Mouse (Mus musculus) limb, embryonic 10.5 days (tissue): ENCODE data around the gene Nat9. TPM values are rescaled to one million over a fixed set of nuclear protein-coding genes. Genes with fewer than 3 reads are reported as not detected.
A peak's percentile ranks its signal among the peaks of the same experiment; 100 is the strongest.

Source experiments
- DNase-seq: peaks from one replicate; pipeline ENCODE4 v3.0.0-alpha.2; 2017; ENCODE audit warnings: low spot score
- H3K27ac ChIP-seq: fragments of 300-500 bp; sonication (generic); 2 replicates; pipeline ENCODE4 v1.5.1; 2016; ENCODE audit warnings: mild to moderate bottlenecking
- H3K27me3 ChIP-seq: fragments of 300-500 bp; sonication (generic); 2 replicates; pipeline ENCODE4 v1.6.1; 2016; ENCODE audit warnings: low read depth, mild to moderate bottlenecking; ENCODE audit not compliant: poor library complexity, severe bottlenecking
- H3K36me3 ChIP-seq: fragments of 300-500 bp; sonication (generic); 2 replicates; pipeline ENCODE4 v1.6.1; 2016; ENCODE audit warnings: mild to moderate bottlenecking, moderate library complexity
- H3K4me1 ChIP-seq: fragments of 300-500 bp; sonication (generic); 2 replicates; pipeline ENCODE4 v1.6.1; 2016
- H3K4me3 ChIP-seq: fragments of 300-500 bp; sonication (generic); 2 replicates; pipeline ENCODE4 v1.5.1; 2016; ENCODE audit warnings: mild to moderate bottlenecking, moderate library complexity
- H3K9me3 ChIP-seq: fragments of 300-500 bp; sonication (generic); replicated peaks from 2 replicates; pipeline ENCODE4 v1.6.1; 2016; ENCODE audit warnings: mild to moderate bottlenecking
- WGBS: fragments of 180-500 bp; shearing (Covaris S2); methylation state at CpG from one replicate; pipeline ENCODE4 v1.1.7; 2016; 5-methylcytosine and 5-hydroxymethylcytosine counted together
- polyA plus RNA-seq: library from polyadenylated mRNA; unstranded; fragments of >200 nt; fragmentation: Nextera tagmentation; extraction: Ambion mirVana; gene quantifications from 2 replicates; pipeline ENCODE4 v1.2.1, GENCODE M21; 2016

Nat9 gene
- polyA plus RNA-seq, 1 experiment from 2014 or later: 22.7 TPM

DNA sequence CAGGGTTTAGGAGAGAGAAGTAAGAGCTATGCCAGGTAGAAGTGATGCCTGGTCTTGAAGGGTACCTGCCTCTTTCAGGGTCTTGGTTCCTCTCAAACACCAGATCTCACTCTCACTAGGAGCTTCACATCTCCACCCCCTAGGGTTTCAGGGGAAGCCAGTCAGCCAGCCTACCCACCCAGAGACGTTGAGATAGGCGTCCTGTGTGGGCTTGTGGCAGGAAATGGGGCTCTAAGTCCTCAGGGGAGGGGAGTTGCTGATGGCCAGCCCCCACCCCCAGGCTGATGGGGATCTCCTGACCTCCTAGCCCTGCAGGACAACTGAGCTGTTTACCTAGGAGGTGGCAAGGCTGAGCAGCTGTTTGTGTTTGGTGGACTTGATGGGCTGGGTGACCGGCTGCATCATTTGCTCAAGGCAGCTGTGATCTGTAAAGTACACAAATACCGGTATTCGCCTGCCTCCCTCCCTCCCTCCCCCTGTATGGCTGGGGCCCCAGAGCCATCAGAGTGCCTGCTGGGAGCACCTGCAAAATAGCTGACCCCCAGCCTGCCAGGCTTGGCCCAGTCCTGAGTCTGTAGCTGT lies 32.5 kb downstream of the Nat9 start:
- no peaks in the 10 kb centered on the region for H3K9me3 ChIP-seq
- peak overlapping the region; percentile 2; the same call in 1 of the 2 replicates for H3K4me3 ChIP-seq
- DNase-seq: no peak
- peaks cover 50% of the 10 kb centered on the region for H3K27me3 ChIP-seq
- 2% methylated on average over 5 of the region's 5 CpGs for WGBS
- no peaks in the 10 kb centered on the region for H3K36me3 ChIP-seq
- no peak overlapping the region for H3K27ac ChIP-seq
- H3K4me1 ChIP-seq: peaks cover 75% of the 10 kb centered on the region

DNA sequence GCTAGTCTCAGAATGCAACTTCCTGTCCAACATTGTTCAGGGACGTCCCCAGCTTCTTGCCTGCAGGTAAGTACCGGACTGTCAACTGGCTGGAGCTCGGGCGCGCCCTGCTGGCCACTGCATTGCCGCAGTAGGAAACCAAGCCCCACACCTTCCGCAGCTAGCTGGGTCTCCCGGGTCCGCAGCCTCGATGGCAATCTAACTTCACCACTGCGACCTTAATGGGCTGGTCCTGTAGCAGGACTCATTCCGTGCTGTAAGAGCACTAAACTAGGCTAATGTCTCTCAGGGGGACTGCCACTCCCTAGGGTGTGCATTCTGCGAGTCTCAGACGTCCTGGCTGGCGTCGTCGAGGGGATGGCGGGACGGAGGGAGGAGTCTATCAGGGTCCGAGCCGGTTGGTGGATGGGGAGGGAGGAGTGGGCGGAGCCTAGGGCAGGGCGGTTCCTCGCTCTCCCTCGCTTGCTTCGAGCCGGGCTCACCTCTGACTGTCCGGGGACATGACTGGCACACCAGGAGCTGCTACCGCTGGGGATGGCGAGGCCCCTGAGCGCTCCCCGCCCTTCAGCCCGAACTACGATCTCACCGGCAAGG lies 33.9 kb downstream of the Nat9 start:
- no peak overlapping the region for H3K27ac ChIP-seq
- peaks cover 68% of the 10 kb centered on the region for H3K4me1 ChIP-seq
- whole genome bisulfite sequencing: under 1% methylated on average over 35 of the region's 35 CpGs
- H3K9me3 ChIP-seq: no peaks in the 10 kb centered on the region
- peak; percentile 90 for DNase-seq
- no peaks in the 10 kb centered on the region for H3K36me3 ChIP-seq
- H3K4me3 ChIP-seq: peak overlapping the region; percentile 36
- H3K27me3 ChIP-seq: peaks cover 50% of the 10 kb centered on the region

DNA sequence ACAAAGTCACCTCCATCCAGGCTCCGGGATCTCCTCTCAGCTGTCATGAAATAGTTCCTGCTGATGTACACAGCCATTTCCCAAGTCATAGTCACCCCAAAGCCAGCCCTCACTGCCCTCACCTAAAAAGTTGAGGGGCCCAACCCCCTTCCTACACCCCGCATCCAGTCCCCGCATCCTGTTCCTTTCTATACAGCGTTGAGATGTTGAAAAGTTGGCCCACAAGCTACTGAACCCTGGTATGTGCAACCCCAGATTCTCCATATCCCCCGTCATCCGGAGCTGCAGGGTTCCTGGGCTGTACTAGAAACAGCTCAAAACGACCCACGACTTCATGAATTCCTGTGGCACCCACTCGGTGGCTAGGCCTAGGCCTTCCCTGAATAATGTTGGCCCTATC lies 34.6 kb downstream of the Nat9 start:
- 80% methylated on average over 9 of the region's 9 CpGs for WGBS
- no peak for DNase-seq
- Histone ChIP-seq H3K36me3 (no peaks in the 10 kb centered on the region), H3K4me1 (peaks cover 63% of the 10 kb centered on the region), H3K4me3 (no peak overlapping the region), H3K27me3 (peaks cover 50% of the 10 kb centered on the region), H3K27ac (no peak overlapping the region), H3K9me3 (no peaks in the 10 kb centered on the region)

DNA sequence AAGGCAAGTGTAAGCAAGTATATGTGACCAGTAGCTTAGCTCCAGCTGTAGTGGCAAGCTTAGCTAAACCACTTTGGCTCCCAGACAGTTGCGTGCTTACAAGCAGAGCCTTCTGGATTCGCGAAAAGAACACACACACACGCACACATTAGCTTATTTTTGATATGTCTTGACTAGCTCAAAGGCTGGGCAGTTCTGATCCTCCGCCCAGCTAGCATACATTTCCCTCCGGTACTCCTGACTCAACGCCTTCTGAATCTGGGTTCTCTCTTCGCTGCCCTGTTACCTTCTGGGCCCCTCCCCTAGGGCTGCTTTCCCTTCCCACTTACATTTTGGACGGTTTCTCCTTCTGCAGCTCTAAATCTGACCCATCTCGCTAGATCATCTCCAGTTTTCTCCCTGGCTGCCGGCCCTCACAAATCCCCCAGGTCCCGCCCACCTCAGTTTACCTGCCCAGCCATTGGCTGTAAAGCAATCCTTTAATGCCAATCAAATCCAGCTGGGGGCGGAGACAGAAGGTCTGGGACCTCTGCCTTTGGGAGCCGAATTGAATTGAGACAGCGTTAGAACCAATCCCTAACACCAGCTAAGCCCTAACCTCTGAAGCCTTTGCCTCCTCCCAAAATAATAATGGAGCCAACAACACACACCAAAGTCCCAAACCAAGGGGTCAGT lies 35.8 kb downstream of the Nat9 start:
- peak; percentile 89 for DNase-seq
- H3K27ac ChIP-seq: peak overlapping the region; percentile 22; the same call in 1 of the 2 replicates
- no peaks in the 10 kb centered on the region for H3K9me3 ChIP-seq
- H3K36me3 ChIP-seq: no peaks in the 10 kb centered on the region
- H3K4me1 ChIP-seq: peaks cover 58% of the 10 kb centered on the region
- H3K27me3 ChIP-seq: peaks cover 45% of the 10 kb centered on the region
- 12% methylated on average over 15 of the region's 15 CpGs for WGBS
- H3K4me3 ChIP-seq: peak overlapping the region; percentile 52

DNA sequence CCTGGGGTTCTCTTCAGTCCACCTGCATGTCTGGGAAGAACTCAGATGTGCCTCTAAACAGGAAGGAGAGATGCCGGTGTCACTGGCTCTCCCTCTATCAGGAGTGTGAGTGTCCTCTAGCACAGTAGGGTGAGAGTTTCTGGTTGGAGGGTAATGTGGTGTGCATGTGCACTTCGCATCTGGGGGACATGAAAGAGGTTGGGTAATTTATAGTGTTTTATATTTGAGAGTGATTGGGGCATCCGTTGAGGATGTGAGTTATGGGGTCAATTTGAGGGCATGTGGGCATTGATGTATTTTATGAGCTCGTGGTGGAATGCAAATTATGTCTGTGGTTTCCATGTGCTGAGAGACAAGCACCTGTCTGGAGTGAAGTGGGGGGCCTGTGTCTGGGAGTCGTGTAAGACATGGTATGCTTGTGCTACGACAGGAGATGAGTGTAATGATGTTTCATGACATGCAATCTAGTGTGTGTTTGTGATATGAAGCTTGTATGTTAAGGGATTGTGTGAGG lies 36.9 kb downstream of the Nat9 start:
- Histone ChIP-seq H3K27ac (no peak overlapping the region), H3K4me1 (peaks cover 56% of the 10 kb centered on the region), H3K9me3 (no peaks in the 10 kb centered on the region), H3K4me3 (no peak overlapping the region), H3K36me3 (no peaks in the 10 kb centered on the region), H3K27me3 (peaks cover 34% of the 10 kb centered on the region)
- DNase-seq: no peak
- WGBS: 56% methylated on average over 6 of the region's 6 CpGs

DNA sequence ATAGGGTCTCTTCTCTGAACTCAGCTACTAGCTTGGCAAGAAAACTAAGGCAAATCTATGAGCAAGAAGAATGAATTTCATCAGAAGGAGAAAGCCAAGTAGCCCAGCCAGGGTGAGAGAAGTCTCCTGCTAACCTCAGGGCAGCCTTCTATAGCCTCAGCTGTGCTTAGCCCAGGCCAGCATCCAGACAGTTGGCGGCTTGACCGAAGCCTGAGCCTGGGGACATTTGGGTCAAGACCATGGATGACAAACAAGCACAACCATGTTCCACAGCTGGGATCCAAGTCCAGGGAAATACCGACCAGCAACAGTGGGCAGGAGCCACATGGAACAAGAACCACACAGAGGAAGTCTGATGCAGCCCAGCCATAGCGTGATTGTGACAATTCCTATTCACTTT lies 39.8 kb downstream of the Nat9 start:
- no peaks in the 10 kb centered on the region for H3K36me3 ChIP-seq
- H3K4me3 ChIP-seq: no peak overlapping the region
- H3K27me3 ChIP-seq: peaks cover 4% of the 10 kb centered on the region
- H3K9me3 ChIP-seq: no peaks in the 10 kb centered on the region
- H3K4me1 ChIP-seq: peaks cover 27% of the 10 kb centered on the region
- no peak for DNase-seq
- H3K27ac ChIP-seq: no peak overlapping the region
- 94% methylated on average over 4 of the region's 4 CpGs for WGBS

DNA sequence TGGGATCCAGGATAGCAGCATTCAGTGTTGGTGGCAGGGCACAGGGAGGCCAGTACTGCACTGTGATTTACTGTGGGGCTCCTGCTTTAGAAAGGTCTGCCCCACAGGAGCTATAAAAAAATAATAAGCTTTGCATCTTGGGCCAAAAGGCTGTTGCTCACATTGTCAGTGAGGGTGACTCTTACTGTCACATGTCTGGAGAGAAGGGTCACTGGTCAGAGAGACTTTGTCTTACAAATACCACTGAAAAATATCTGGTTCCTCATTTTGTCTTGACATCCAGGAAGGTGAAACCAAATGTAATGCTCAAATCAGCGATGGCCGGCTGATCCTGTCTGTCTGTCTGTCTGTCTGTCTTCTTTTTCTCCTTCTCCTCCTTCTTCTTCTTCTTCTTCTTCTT lies 45.7 kb downstream of the Nat9 start:
- Histone ChIP-seq H3K27me3 (no peaks in the 10 kb centered on the region), H3K4me1 (0 out of 2 replicates have a peak, but pooled peaks cover 1% of the 10 kb centered on the region), H3K36me3 (no peaks in the 10 kb centered on the region), H3K27ac (no peak overlapping the region), H3K4me3 (no peak overlapping the region), H3K9me3 (no peaks in the 10 kb centered on the region)
- no peak for DNase-seq
- 89% methylated on average over 2 of the region's 2 CpGs for WGBS

DNA sequence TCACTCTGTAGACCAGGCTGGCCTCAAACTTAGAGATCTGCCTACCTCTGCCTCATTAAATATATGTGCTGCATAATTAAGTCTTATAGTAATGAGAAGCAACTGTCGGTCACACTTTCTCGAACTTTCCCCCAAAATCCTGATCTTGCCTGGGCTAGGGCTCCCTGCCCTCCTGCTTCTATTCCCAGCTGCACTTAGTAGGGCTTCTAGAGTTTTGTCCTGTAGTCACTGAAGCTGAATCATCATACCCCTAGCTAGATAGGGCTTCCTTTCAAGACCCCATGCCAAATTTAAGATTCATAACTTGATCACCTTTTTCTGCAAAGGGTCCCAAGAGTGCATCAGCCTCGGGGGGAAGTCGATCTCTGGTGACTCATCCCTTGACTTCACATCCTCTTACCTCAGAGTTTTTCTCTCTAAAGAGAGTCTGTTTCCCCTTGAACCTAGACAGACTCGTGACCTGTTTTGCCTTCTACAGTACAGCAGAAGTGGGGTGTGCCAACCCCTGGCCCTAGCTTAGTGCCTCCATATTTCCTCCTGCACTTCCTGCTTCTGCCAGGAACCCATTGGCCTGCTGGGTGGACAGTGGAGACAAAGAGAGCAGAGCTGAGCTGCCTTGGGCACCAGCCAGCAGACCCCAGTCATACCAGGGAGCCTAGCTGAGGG lies 48.9 kb downstream of the Nat9 start:
- no peak overlapping the region for H3K27ac ChIP-seq
- no peaks in the 10 kb centered on the region for H3K36me3 ChIP-seq

DNA sequence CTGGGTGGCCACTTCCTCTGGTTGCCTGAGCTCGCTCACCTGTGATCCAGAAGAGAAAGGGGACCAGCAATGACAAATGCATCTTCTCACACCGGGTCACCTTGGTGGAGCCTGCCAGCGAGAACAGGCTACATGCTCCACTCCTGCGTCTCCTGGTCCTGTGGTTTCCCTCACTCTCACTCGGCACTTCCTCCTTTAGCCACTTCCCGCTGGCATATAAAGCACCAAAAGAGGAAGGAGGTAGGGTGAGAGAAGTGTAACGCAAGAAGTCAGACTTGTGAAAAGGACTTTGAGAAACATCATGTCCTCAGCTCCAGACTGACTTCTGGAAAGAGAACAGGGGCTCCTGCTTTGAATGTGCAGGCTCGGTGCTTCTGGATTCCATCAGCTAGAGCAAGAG lies 53.9 kb downstream of the Nat9 start, which contains the start of gene Cd300lf:
Gene Cd300lf, minus strand, starts transcription at position 193 of the 400 bp plus-strand sequence.
- DNase-seq: no peak
- H3K27ac ChIP-seq: no peak within 1 kb of the TSS
- H3K4me3 ChIP-seq: no peak within 1 kb of the TSS
- no peaks in the 10 kb centered on the region for H3K27me3 ChIP-seq
- H3K4me1 ChIP-seq: no peaks in the 10 kb centered on the region
- WGBS: 80% methylated on average over 8 of the region's 8 CpGs
- no peaks in the 10 kb centered on the region for H3K9me3 ChIP-seq
- no peaks in the 10 kb centered on the region for H3K36me3 ChIP-seq

More for the DNA sequence above, 48.9 kb downstream of the Nat9 start:
- H3K4me3 ChIP-seq: no peak overlapping the region
- no peaks in the 10 kb centered on the region for H3K9me3 ChIP-seq
- WGBS: 88% methylated on average over 5 of the region's 5 CpGs
- H3K4me1 ChIP-seq: no peaks in the 10 kb centered on the region
- DNase-seq: no peak
- no peaks in the 10 kb centered on the region for H3K27me3 ChIP-seq

Other genes starting within 250 kb of the Nat9 start
- not detected in 2 replicates for gene Cd300c, start 218.7 kb downstream of the Nat9 start, polyA plus RNA-seq
- gene Cd300ld, start 197.9 kb downstream of the Nat9 start, polyA plus RNA-seq: not detected in 2 replicates
- gene Cd300c2, start 186.0 kb downstream of the Nat9 start, polyA plus RNA-seq: 0.51 TPM in 1 of 2 replicates, not detected in the other
- not detected in 2 replicates for gene Cd300ld2, start 171.7 kb downstream of the Nat9 start, polyA plus RNA-seq
- gene Cd300ld4, start 160.8 kb downstream of the Nat9 start, polyA plus RNA-seq: not detected in 2 replicates
- gene Cd300ld5, start 150.1 kb downstream of the Nat9 start, polyA plus RNA-seq: not detected in 2 replicates
- not detected in 2 replicates for gene Cd300ld3, start 139.4 kb downstream of the Nat9 start, polyA plus RNA-seq
- gene Cd300e, start 125.7 kb downstream of the Nat9 start, polyA plus RNA-seq: not detected in 2 replicates
- 0.95 and 1.8 TPM in 2 replicates for gene Rab37, start 96.4 kb downstream of the Nat9 start, polyA plus RNA-seq
- 0.06 TPM in 1 of 2 replicates, not detected in the other for gene Cd300lf, start 53.9 kb downstream of the Nat9 start, polyA plus RNA-seq
- gene Slc9a3r1, start 24.5 kb downstream of the Nat9 start, polyA plus RNA-seq: 30.7 and 32.2 TPM in 2 replicates
- 9.1 and 9.8 TPM in 2 replicates for gene Tmem104, start 372 bp downstream of the Nat9 start, polyA plus RNA-seq
- 0.11 and 0.34 TPM in 2 replicates for gene Grin2c, start 79.4 kb upstream of the Nat9 start, polyA plus RNA-seq
- gene Fdxr, start 89.2 kb upstream of the Nat9 start, polyA plus RNA-seq: 18.2 and 19.3 TPM in 2 replicates
- gene Fads6, start 109.8 kb upstream of the Nat9 start, polyA plus RNA-seq: 0.06 and 0.13 TPM in 2 replicates
- not detected in 2 replicates for gene Otop2, start 119.3 kb upstream of the Nat9 start, polyA plus RNA-seq
- gene Ush1g, start 134.2 kb upstream of the Nat9 start, polyA plus RNA-seq: not detected in 2 replicates
- not detected in 2 replicates for gene Otop3, start 146.9 kb upstream of the Nat9 start, polyA plus RNA-seq
- 2.8 and 2.9 TPM in 2 replicates for gene Hid1, start 179.9 kb upstream of the Nat9 start, polyA plus RNA-seq
- gene Cdr2l, start 194.1 kb upstream of the Nat9 start, polyA plus RNA-seq: 15.2 and 16.4 TPM in 2 replicates
- gene Mrpl58, start 215.9 kb upstream of the Nat9 start, polyA plus RNA-seq: 202 and 220 TPM in 2 replicates
- 862 and 900 TPM in 2 replicates for gene Atp5h, start 232.1 kb upstream of the Nat9 start, polyA plus RNA-seq
- 13.6 and 18.3 TPM in 2 replicates for gene Kctd2, start 232.3 kb upstream of the Nat9 start, polyA plus RNA-seq